In the genomic region with DNA sequence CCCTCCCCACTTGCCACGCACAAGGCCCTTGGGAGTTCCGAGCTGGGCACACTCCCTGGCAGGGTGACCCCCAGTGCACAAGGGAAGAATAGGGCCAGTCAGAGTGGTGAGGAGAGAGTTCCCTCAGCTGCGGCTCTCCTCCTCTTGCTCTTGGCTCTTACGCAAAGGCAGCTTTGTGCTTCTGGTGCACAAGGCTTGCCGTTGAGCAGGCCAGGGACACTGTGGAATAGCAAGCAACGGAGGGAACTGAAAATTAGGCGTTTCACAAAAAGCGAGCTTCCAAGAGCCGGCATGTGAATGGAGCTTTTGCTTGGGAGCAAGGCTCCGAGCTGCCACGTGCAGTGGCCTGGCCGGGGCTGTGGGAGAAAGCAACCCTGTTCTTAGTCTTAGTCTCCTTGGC, we compare ENCODE assay signal across 12 mouse cellular contexts. TPM values are rescaled to one million over a fixed set of nuclear protein-coding genes. Genes with fewer than 3 reads are reported as not detected.
A peak's percentile ranks its signal among the peaks of the same experiment; 100 is the strongest.
DNase-seq lines count a peak whose midpoint lies in the region; ATAC-seq and TF ChIP-seq lines count a peak whose summit lies in the region.
"Had no signal": no experiment of that assay in that cellular context is flagged by ENCODE, and none has a peak within 500 bp of the region (broad histone marks: within the 10 kb centered on the region; RNA-seq: fewer than 3 reads in every experiment).

No protein-coding gene starts in this region.

- 88% methylated on average over 12 of the region's 12 CpGs for WGBS in midbrain, embryonic 11.5 days
- 83% methylated on average over 12 of the region's 12 CpGs for WGBS in midbrain, embryonic 14.5 days
- WGBS in intestine, postnatal 0 days, result 88% methylated on average over 12 of the region's 12 CpGs
- WGBS in heart, adult 2 months, result 86% methylated on average over 12 of the region's 12 CpGs

- intact Hi-C loops in heart, adult 2 months (cut with DNase I), result no loop called here

- ATAC-seq in midbrain, embryonic 11.5 days (ENCODE audit: low FRiP score), result no peak
- no peak for ATAC-seq in midbrain, embryonic 14.5 days (ENCODE audit: low FRiP score, low TSS enrichment)
- no peak for ATAC-seq in intestine, postnatal 0 days
- ATAC-seq: forebrain, embryonic 13.5 days; inflammation-experienced regulatory T-cells, adult 6 months had no signal

- no peak overlapping the region for H3K4me2 ChIP-seq in midbrain, embryonic 11.5 days
- no peak overlapping the region for H3K4me2 ChIP-seq in midbrain, embryonic 14.5 days (ENCODE audit: low read length)
- H3K4me2 ChIP-seq in intestine, postnatal 0 days (replicated peaks; ENCODE audit: low read depth), result no peak overlapping the region
- H3K4me2 ChIP-seq: forebrain, embryonic 13.5 days; lung, embryonic 15.5 days had no signal

- H3K27me3 ChIP-seq in midbrain, embryonic 11.5 days (ENCODE audit: control insufficient read depth, insufficient read depth, low read length), result no peaks in the 10 kb centered on the region; the same call in 1 of the 2 replicates
- no peaks in the 10 kb centered on the region for H3K27me3 ChIP-seq in midbrain, embryonic 14.5 days (ENCODE audit: control insufficient read depth, insufficient read depth, low read length)
- no peaks in the 10 kb centered on the region for H3K27me3 ChIP-seq in intestine, postnatal 0 days (replicated peaks; ENCODE audit: control insufficient read depth, insufficient read depth, low read length)
- no peaks in the 10 kb centered on the region for H3K27me3 ChIP-seq in heart, adult 2 months (ENCODE audit: control insufficient read depth, insufficient read depth, low read length)
- H3K27me3 ChIP-seq: forebrain, embryonic 13.5 days; lung, embryonic 15.5 days had no signal

- H3K9ac ChIP-seq in midbrain, embryonic 11.5 days (ENCODE audit: low read length), result no peak overlapping the region
- H3K9ac ChIP-seq in midbrain, embryonic 14.5 days (replicated peaks; ENCODE audit: low read length), result no peak overlapping the region
- no peak overlapping the region for H3K9ac ChIP-seq in intestine, postnatal 0 days (ENCODE audit: low read depth, low read length)
- no peak overlapping the region for H3K9ac ChIP-seq in heart, adult 2 months (ENCODE audit: low read depth, low read length)
- H3K9ac ChIP-seq: forebrain, embryonic 13.5 days; lung, embryonic 15.5 days had no signal

- no peaks in the 10 kb centered on the region for H3K4me1 ChIP-seq in midbrain, embryonic 11.5 days (ENCODE audit: control insufficient read depth, insufficient read depth, low read length)
- H3K4me1 ChIP-seq in midbrain, embryonic 14.5 days (ENCODE audit: control insufficient read depth, insufficient read depth, low read length), result peaks cover 11% of the 10 kb centered on the region
- H3K4me1 ChIP-seq in intestine, postnatal 0 days (replicated peaks; ENCODE audit: control insufficient read depth, insufficient read depth, low read length), result no peaks in the 10 kb centered on the region
- H3K4me1 ChIP-seq in heart, adult 2 months (ENCODE audit: control insufficient read depth, insufficient read depth, low read length), result no peaks in the 10 kb centered on the region
- H3K4me1 ChIP-seq: lung, embryonic 15.5 days had no signal

- no peak for TF ChIP-seq POLR2A in heart, adult 2 months (IDR thresholded peaks at IDR 0.05; ENCODE audit: insufficient read depth, low read depth, low read length)

- no peak overlapping the region for H3K27ac ChIP-seq in midbrain, embryonic 11.5 days (ENCODE audit: low read depth, low read length)
- H3K27ac ChIP-seq in midbrain, embryonic 14.5 days (replicated peaks; ENCODE audit: low read depth, low read length), result no peak overlapping the region
- no peak overlapping the region for H3K27ac ChIP-seq in intestine, postnatal 0 days (ENCODE audit: low read depth, low read length)
- H3K27ac ChIP-seq in heart, adult 2 months, result no peak overlapping the region
- H3K27ac ChIP-seq: forebrain, embryonic 13.5 days; heart, embryonic 10.5 days; lung, embryonic 15.5 days had no signal

- no peak overlapping the region for H3K4me3 ChIP-seq in midbrain, embryonic 11.5 days (ENCODE audit: low read depth, low read length)
- H3K4me3 ChIP-seq in midbrain, embryonic 14.5 days (replicated peaks; ENCODE audit: low read depth, low read length), result no peak overlapping the region
- H3K4me3 ChIP-seq in intestine, postnatal 0 days (ENCODE audit: low read depth, low read length), result no peak overlapping the region
- no peak overlapping the region for H3K4me3 ChIP-seq in heart, adult 2 months
- H3K4me3 ChIP-seq: forebrain, embryonic 13.5 days; heart, embryonic 10.5 days; lung, embryonic 15.5 days had no signal

- H3K79me2 ChIP-seq in heart, adult 2 months (replicated peaks; ENCODE audit: control insufficient read depth, insufficient read depth, low read length), result no peaks in the 10 kb centered on the region

- H3K9me3 ChIP-seq in midbrain, embryonic 11.5 days (ENCODE audit: control insufficient read depth, low read length), result no peaks in the 10 kb centered on the region
- H3K9me3 ChIP-seq in midbrain, embryonic 14.5 days (ENCODE audit: control insufficient read depth, low read length), result no peaks in the 10 kb centered on the region
- H3K9me3 ChIP-seq in intestine, postnatal 0 days (ENCODE audit: control insufficient read depth), result no peaks in the 10 kb centered on the region
- H3K9me3 ChIP-seq: forebrain, embryonic 13.5 days; heart, embryonic 10.5 days; lung, embryonic 15.5 days had no signal

- TF ChIP-seq CTCF in intestine, postnatal 0 days (IDR thresholded peaks at IDR 0.05; ENCODE audit: low read depth), result no peak
- TF ChIP-seq CTCF in heart, adult 2 months (IDR thresholded peaks at IDR 0.05), result no peak

- H3K36me3 ChIP-seq in midbrain, embryonic 11.5 days (ENCODE audit: control insufficient read depth, insufficient read depth, low read length), result no peaks in the 10 kb centered on the region
- H3K36me3 ChIP-seq in midbrain, embryonic 14.5 days (ENCODE audit: control insufficient read depth, insufficient read depth, low read length), result 0 out of 2 replicates have a peak, but pooled peaks cover 5% of the 10 kb centered on the region
- no peaks in the 10 kb centered on the region for H3K36me3 ChIP-seq in intestine, postnatal 0 days (ENCODE audit: control insufficient read depth, insufficient read depth)
- no peaks in the 10 kb centered on the region for H3K36me3 ChIP-seq in heart, adult 2 months (ENCODE audit: control insufficient read depth, insufficient read depth, low read length)
- H3K36me3 ChIP-seq: heart, embryonic 10.5 days; lung, embryonic 15.5 days had no signal

- DNase-seq in midbrain, embryonic 11.5 days (ENCODE audit: low spot score, missing footprints), result peak; percentile 54
- DNase-seq in midbrain, embryonic 14.5 days, result no peak
- peak; percentile 55 to 79 for DNase-seq in layer of hippocampus, adult 18-20 months (ENCODE audit: low spot score in 2 of 2)
- peak; percentile 75 to 82 for DNase-seq in left cerebral cortex, adult 9 months (ENCODE audit: low spot score in 2 of 2)
- peak; percentile 63 for DNase-seq in right cerebral cortex, postnatal 25 days
- no peak for DNase-seq in heart, adult 2 months
- DNase-seq: retina, postnatal 1 day had no signal

- no peak for TF ChIP-seq EP300 in heart, adult 2 months (IDR thresholded peaks at IDR 0.05; ENCODE audit: insufficient read depth, low read depth, low read length)

RNA-seq across cellular contexts. Expression of a gene that starts 40.2 kb away (rescaled TPM):
- polyA plus RNA-seq in midbrain, embryonic 11.5 days (2014; fragmentation: Nextera tagmentation; extraction: Ambion mirVana), result 11.7 and 13.9 TPM in 2 replicates
- 62.5 and 79.2 TPM in 2 replicates for polyA plus RNA-seq in midbrain, embryonic 14.5 days (2014; fragmentation: Nextera tagmentation; extraction: Ambion mirVana)
- total RNA-seq in layer of hippocampus, adult 18-20 months (2021), result 100 to 1,000 TPM; 146 to 149 TPM
- polyA plus RNA-seq in intestine, postnatal 0 days (2015; fragmentation: Nextera tagmentation; extraction: Ambion mirVana), result 2.2 and 2.3 TPM in 2 replicates
- 1 to 10 TPM in 1 of 2 experiments, under 1 TPM in 1; 0.64 to 1.3 TPM for total RNA-seq in heart, adult 2 months (2021)
- 0.39 and 1.4 TPM in 2 replicates for polyA plus RNA-seq in heart, adult 2 months (2012; rRNA removed)

Comparison
In these comparisons a context has a peak if more than half of its experiments do, and no peak if none do; other contexts are left out.
1. DNase-seq: peak in midbrain, embryonic 11.5 days (single experiment), layer of hippocampus, adult 18-20 months (2 of 2), left cerebral cortex, adult 9 months (2 of 2) and right cerebral cortex, postnatal 25 days (single experiment); none in midbrain, embryonic 14.5 days (single experiment) and heart, adult 2 months (0 of 2).